Mouse (Mus musculus) MEL (cell line): Measurements from ENCODE around the gene Ugt1a10. TPM values are rescaled to one million over a fixed set of nuclear protein-coding genes. Genes with fewer than 3 reads are reported as not detected.

Experiments
- DNase-seq: peaks from one replicate; pipeline ENCODE4 v3.0.0; 2011; ENCODE audit warnings: low read depth, low spot score
- H3K27ac ChIP-seq: 2 replicates; pipeline ENCODE4 v1.5.1; 2012; ENCODE audit warnings: low read depth, mild to moderate bottlenecking, control low read depth, low read length, moderate library complexity; ENCODE audit not compliant: control insufficient read depth
- H3K27me3 ChIP-seq, 2 experiments: fragments of 150-350 bp in 1 of 2; sonication (generic) in 1 of 2; 2 replicates each; pipeline ENCODE4 v1.6.1; 2012; ENCODE audit warnings: low read length in 2 of 2, mild to moderate bottlenecking in 2 of 2, improper control_type of control experiment in 1 of 2, moderate library complexity in 1 of 2; ENCODE audit not compliant: insufficient read depth in 2 of 2, control insufficient read depth in 1 of 2
- H3K36me3 ChIP-seq, 2 experiments: 2 replicates each; pipeline ENCODE4 v1.6.1; 2012 to 2014; ENCODE audit warnings: low read length in 2 of 2, improper control_type of control experiment in 1 of 2, inconsistent platforms in 1 of 2, mild to moderate bottlenecking in 1 of 2; ENCODE audit not compliant: insufficient read depth in 2 of 2, control insufficient read depth in 1 of 2
- H3K4me1 ChIP-seq, 2 experiments: fragments of 150-350 bp in 1 of 2; sonication (generic) in 1 of 2; 2 replicates each; pipeline ENCODE4 v1.6.1; 2012; ENCODE audit warnings: low read length in 2 of 2, improper control_type of control experiment in 1 of 2, mild to moderate bottlenecking in 1 of 2; ENCODE audit not compliant: insufficient read depth in 2 of 2, control insufficient read depth in 1 of 2
- H3K4me3 ChIP-seq, 2 experiments: fragments of 150-350 bp in 1 of 2; sonication (generic) in 1 of 2; 2 replicates each; pipeline ENCODE4 v1.5.1; 2012; ENCODE audit warnings: low read depth in 2 of 2, low read length in 2 of 2, mild to moderate bottlenecking in 2 of 2, moderate library complexity in 2 of 2, control low read depth in 1 of 2, improper control_type of control experiment in 1 of 2; ENCODE audit not compliant: control insufficient read depth in 1 of 2, insufficient read depth in 1 of 2
- H3K79me2 ChIP-seq: 2 replicates; pipeline ENCODE4 v1.6.1; 2012; ENCODE audit warnings: mild to moderate bottlenecking, low read length, moderate library complexity; ENCODE audit not compliant: control insufficient read depth, poor library complexity, insufficient read depth
- H3K9ac ChIP-seq: 2 replicates; pipeline ENCODE4 v1.6.1; 2012; ENCODE audit warnings: low read depth, mild to moderate bottlenecking, control low read depth, low read length, moderate library complexity; ENCODE audit not compliant: control insufficient read depth, poor library complexity, severe bottlenecking
- H3K9me3 ChIP-seq: fragments of 150-350 bp; sonication (generic); replicated peaks from 2 replicates; pipeline ENCODE4 v1.6.1; 2012; ENCODE audit warnings: mild to moderate bottlenecking, low read length, improper control_type of control experiment, moderate library complexity; ENCODE audit not compliant: insufficient read depth
- BHLHE40 ChIP-seq: IDR thresholded peaks from 2 replicates; pipeline ENCODE4 v1.6.1; 2012; ENCODE audit warnings: low read depth, mild to moderate bottlenecking, inconsistent platforms, low read length, improper control_type of control experiment, borderline replicate concordance
- CHD1 ChIP-seq: IDR thresholded peaks from 2 replicates; pipeline ENCODE4 v1.6.1; 2012; ENCODE audit warnings: low read depth, mild to moderate bottlenecking, inconsistent platforms, low read length, improper control_type of control experiment
- CHD2 ChIP-seq: IDR thresholded peaks from 2 replicates; pipeline ENCODE4 v1.6.1; 2011; ENCODE audit warnings: low read length, improper control_type of control experiment
- EP300 ChIP-seq, 2 experiments: IDR thresholded peaks; 2 replicates each; pipeline ENCODE4 v1.6.1; 2011; ENCODE audit warnings: improper control_type of control experiment in 2 of 2, low read length in 2 of 2, low read depth in 1 of 2, mild to moderate bottlenecking in 1 of 2
- KAT2A ChIP-seq: conservative IDR thresholded peaks from 2 replicates; pipeline ENCODE4 v1.6.1; 2012; ENCODE audit warnings: low read depth, low read length, improper control_type of control experiment, inconsistent platforms
- MAX ChIP-seq: IDR thresholded peaks from 2 replicates; pipeline ENCODE4 v1.6.1; 2011; ENCODE audit warnings: low read length, improper control_type of control experiment
- MXI1 ChIP-seq: IDR thresholded peaks from 2 replicates; pipeline ENCODE4 v1.6.1; 2011; ENCODE audit warnings: mild to moderate bottlenecking, low read depth, low read length, improper control_type of control experiment
- NRF1 ChIP-seq: IDR thresholded peaks from 2 replicates; pipeline ENCODE4 v1.6.1; 2014; ENCODE audit warnings: low read depth, mild to moderate bottlenecking, inconsistent platforms, low read length, improper control_type of control experiment, moderate library complexity; ENCODE audit not compliant: poor library complexity, insufficient read depth, severe bottlenecking
- POLR2A ChIP-seq, 2 experiments: IDR thresholded peaks; 2 replicates each; pipeline ENCODE4 v1.6.1; 2011 to 2012; ENCODE audit warnings: low read length in 2 of 2, mild to moderate bottlenecking in 2 of 2, control low read depth in 1 of 2, improper control_type of control experiment in 1 of 2, low read depth in 1 of 2, moderate library complexity in 1 of 2; ENCODE audit not compliant: control insufficient read depth in 1 of 2, insufficient read depth in 1 of 2, poor library complexity in 1 of 2
- POLR2AphosphoS5 ChIP-seq: IDR thresholded peaks from 2 replicates; pipeline ENCODE4 v1.6.1; 2012; ENCODE audit warnings: low read depth, borderline replicate concordance, mild to moderate bottlenecking, inconsistent platforms, low read length, moderate library complexity, mixed read lengths
- RCOR1 ChIP-seq: IDR thresholded peaks from 2 replicates; pipeline ENCODE4 v1.6.1; 2012; ENCODE audit warnings: low read depth, mild to moderate bottlenecking, inconsistent platforms, low read length, improper control_type of control experiment
- SMC3 ChIP-seq: IDR thresholded peaks from 2 replicates; pipeline ENCODE4 v1.6.1; 2011; ENCODE audit warnings: low read depth, low read length, improper control_type of control experiment
- TAL1 ChIP-seq: IDR thresholded peaks from 2 replicates; pipeline ENCODE4 v1.6.1; 2012; ENCODE audit warnings: mild to moderate bottlenecking, inconsistent platforms, low read length, moderate library complexity, mixed read lengths
- USF1 ChIP-seq: IDR thresholded peaks from 2 replicates; pipeline ENCODE4 v1.6.1; 2014; ENCODE audit warnings: low read depth, mild to moderate bottlenecking, inconsistent platforms, low read length, improper control_type of control experiment, moderate library complexity
- USF2 ChIP-seq, 2 experiments: IDR thresholded peaks; 2 replicates each; pipeline ENCODE4 v1.6.1; 2011 to 2012; ENCODE audit warnings: improper control_type of control experiment in 2 of 2, low read length in 2 of 2, borderline replicate concordance in 1 of 2, inconsistent platforms in 1 of 2, low read depth in 1 of 2, mild to moderate bottlenecking in 1 of 2; ENCODE audit not compliant: insufficient read depth in 1 of 2
- ZMIZ1 ChIP-seq: IDR thresholded peaks from 2 replicates; pipeline ENCODE4 v1.6.1; 2012; ENCODE audit warnings: low read depth, mild to moderate bottlenecking, inconsistent platforms, low read length, improper control_type of control experiment, moderate library complexity
- polyA plus RNA-seq, 2 experiments: library from polyadenylated mRNA; stranded (reverse) in 1 of 2; unstranded in 1 of 2; fragments of >175 nt in 1 of 2; fragments of >200 nt in 1 of 2; gene quantifications; 2 replicates each; pipeline versions ENCODE4 v1.2.1 to v1.2.4; 2012; ENCODE audit warnings: low replicate concordance in 2 of 2, low read depth in 1 of 2; ENCODE audit not compliant: insufficient read length in 2 of 2, insufficient read depth in 1 of 2, missing spikeins in 1 of 2
- total RNA-seq: library from RNA; depleted of rRNA; stranded (reverse); fragments of 300-350 nt; gene quantifications from 2 replicates; pipeline ENCODE4 v1.2.3, GENCODE M21; 2012; rRNA removed

Gene Ugt1a10
- total and polyA plus RNA-seq, 3 experiments, result not detected

DNA sequence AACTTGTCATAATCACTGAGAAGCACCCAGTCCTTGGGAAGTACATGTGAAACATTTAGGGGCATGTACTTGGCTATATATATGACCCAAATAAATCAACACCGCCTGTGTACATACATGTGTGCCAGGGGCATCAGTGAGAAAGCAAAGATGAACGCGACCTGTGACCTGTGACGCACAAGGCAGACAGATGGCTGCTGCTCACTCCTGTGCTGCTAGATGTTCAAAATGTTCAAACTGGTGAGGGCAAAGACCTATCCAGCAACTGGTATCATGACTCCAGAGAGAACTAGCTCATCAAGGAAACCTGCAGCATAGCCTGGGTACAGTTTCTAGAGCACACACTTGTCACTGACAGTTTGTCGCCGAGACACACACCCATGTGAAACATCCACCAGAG lies 212.3 kb downstream of the Ugt1a10 start:
- Histone ChIP-seq H3K9ac (no peak overlapping the region), H3K27me3 (no peaks in the 10 kb centered on the region), H3K79me2 (no peaks in the 10 kb centered on the region), H3K36me3 (peaks cover 8 to 37% of the 10 kb centered on the region in 2 experiments), H3K27ac (no peak overlapping the region), H3K9me3 (no peaks in the 10 kb centered on the region), H3K4me1 (peaks cover 3 to 6% of the 10 kb centered on the region in 2 experiments), H3K4me3 (no peak overlapping the region)
- TF ChIP-seq USF2 (IDR thresholded peaks at IDR 0.05; ENCODE audit: borderline replicate concordance in 1 of 2, insufficient read depth in 1 of 2, low read depth in 1 of 2, low read length in 2 of 2) (no peak), POLR2AphosphoS5 (0 out of 2 replicates have a peak, but pooled peaks have one; percentile 53)
- no peak for DNase-seq

DNA sequence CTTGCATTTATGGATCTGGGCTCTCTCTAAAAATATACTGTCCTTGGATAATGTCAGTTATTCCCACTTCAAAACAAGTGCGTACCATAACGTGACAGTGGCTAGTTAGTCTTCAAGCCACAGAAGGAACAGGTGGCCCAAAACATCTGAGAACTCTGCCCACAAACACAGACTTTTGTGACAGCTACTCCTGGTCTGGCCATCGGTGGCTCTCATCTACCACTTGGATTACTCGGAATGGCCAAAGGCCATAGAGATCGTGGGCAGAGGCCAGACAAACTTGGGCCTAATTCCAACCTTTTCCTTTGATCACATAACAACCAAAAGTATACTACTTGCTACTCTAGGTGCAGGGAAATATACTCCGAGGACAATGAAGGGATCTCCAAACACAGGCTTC lies 212.9 kb downstream of the Ugt1a10 start:
- Histone ChIP-seq H3K4me3 (no peak overlapping the region), H3K79me2 (no peaks in the 10 kb centered on the region), H3K4me1 (peaks cover 0 to under 1% of the 10 kb centered on the region in 2 experiments; a peak in 1 of 4 replicates), H3K9ac (no peak overlapping the region), H3K27me3 (no peaks in the 10 kb centered on the region), H3K9me3 (no peaks in the 10 kb centered on the region), H3K36me3 (peaks cover 2 to 37% of the 10 kb centered on the region in 2 experiments), H3K27ac (no peak overlapping the region)
- TF ChIP-seq KAT2A, result no peak
- no peak for TF ChIP-seq MXI1
- TF ChIP-seq MAX, result no peak
- no peak for TF ChIP-seq POLR2AphosphoS5
- no peak for TF ChIP-seq CHD1
- TF ChIP-seq TAL1, result no peak
- no peak for TF ChIP-seq USF1
- no peak for TF ChIP-seq NRF1
- TF ChIP-seq EP300 (IDR thresholded peaks at IDR 0.05; ENCODE audit: low read depth in 1 of 2, low read length in 2 of 2), result no peak
- no peak for TF ChIP-seq POLR2A (IDR thresholded peaks at IDR 0.05; ENCODE audit: control insufficient read depth in 1 of 2, insufficient read depth in 1 of 2, low read depth in 1 of 2, low read length in 2 of 2, poor library complexity in 1 of 2)
- TF ChIP-seq ZMIZ1, result no peak
- TF ChIP-seq BHLHE40, result no peak
- no peak for TF ChIP-seq SMC3
- no peak for TF ChIP-seq CHD2
- no peak for TF ChIP-seq RCOR1
- no peak for DNase-seq

Other genes starting within 250 kb of the Ugt1a10 start
- 29.5 and 31.8 TPM in 2 replicates for gene Dgkd, start 202.1 kb upstream of the Ugt1a10 start, total RNA-seq
- gene Dgkd, start 202.1 kb upstream of the Ugt1a10 start, polyA plus RNA-seq, result 100 to 1,000 TPM in 1 of 2 experiments, 10 to 100 TPM in 1; 39.5 to 135 TPM
- gene Usp40, start 46.8 kb upstream of the Ugt1a10 start, total RNA-seq, result 8.8 and 8.9 TPM in 2 replicates
- gene Usp40, start 46.8 kb upstream of the Ugt1a10 start, polyA plus RNA-seq, result 10 to 100 TPM in 1 of 2 experiments, not detected in 1; 10.1 TPM
- not detected in 2 replicates for gene Ugt1a9, start 15.4 kb downstream of the Ugt1a10 start, total RNA-seq
- not detected for gene Ugt1a9, start 15.4 kb downstream of the Ugt1a10 start, polyA plus RNA-seq
- gene Ugt1a8, start 32.4 kb downstream of the Ugt1a10 start, total RNA-seq, result not detected in 2 replicates
- not detected for gene Ugt1a8, start 32.4 kb downstream of the Ugt1a10 start, polyA plus RNA-seq
- gene Ugt1a7c, start 39.7 kb downstream of the Ugt1a10 start, total RNA-seq, result 0.03 TPM in 1 of 2 replicates, not detected in the other
- gene Ugt1a7c, start 39.7 kb downstream of the Ugt1a10 start, polyA plus RNA-seq, result not detected
- gene Ugt1a6b, start 47.9 kb downstream of the Ugt1a10 start, total RNA-seq, result not detected in 2 replicates
- not detected for gene Ugt1a6b, start 47.9 kb downstream of the Ugt1a10 start, polyA plus RNA-seq
- not detected in 2 replicates for gene Ugt1a6a, start 79.4 kb downstream of the Ugt1a10 start, total RNA-seq
- not detected for gene Ugt1a6a, start 79.4 kb downstream of the Ugt1a10 start, polyA plus RNA-seq
- gene Ugt1a5, start 110.6 kb downstream of the Ugt1a10 start, total RNA-seq, result not detected in 2 replicates
- not detected for gene Ugt1a5, start 110.6 kb downstream of the Ugt1a10 start, polyA plus RNA-seq
- not detected in 2 replicates for gene Ugt1a2, start 145.2 kb downstream of the Ugt1a10 start, total RNA-seq
- gene Ugt1a2, start 145.2 kb downstream of the Ugt1a10 start, polyA plus RNA-seq, result not detected
- not detected in 2 replicates for gene Dnajb3, start 150.4 kb downstream of the Ugt1a10 start, total RNA-seq
- not detected for gene Dnajb3, start 150.4 kb downstream of the Ugt1a10 start, polyA plus RNA-seq
- gene Ugt1a1, start 156.6 kb downstream of the Ugt1a10 start, total RNA-seq, result not detected in 2 replicates
- gene Ugt1a1, start 156.6 kb downstream of the Ugt1a10 start, polyA plus RNA-seq, result not detected
- gene Mroh2a, start 171.6 kb downstream of the Ugt1a10 start, total RNA-seq, result 0.20 and 0.27 TPM in 2 replicates
- gene Mroh2a, start 171.6 kb downstream of the Ugt1a10 start, polyA plus RNA-seq, result 1 to 10 TPM in 1 of 2 experiments, not detected in 1; 2.5 TPM
- 58.6 and 59.4 TPM in 2 replicates for gene Hjurp, start 222.2 kb downstream of the Ugt1a10 start, total RNA-seq
- gene Hjurp, start 222.2 kb downstream of the Ugt1a10 start, polyA plus RNA-seq, result 100 to 1,000 TPM in 1 of 2 experiments, 10 to 100 TPM in 1; 76.3 to 103 TPM
- gene Trpm8, start 222.3 kb downstream of the Ugt1a10 start, total RNA-seq, result not detected in 2 replicates
- gene Trpm8, start 222.3 kb downstream of the Ugt1a10 start, polyA plus RNA-seq, result not detected